Mouse (Mus musculus) forebrain, embryonic 16.5 days (tissue): Measurements from ENCODE around the gene Ephx1. TPM values are rescaled to one million over a fixed set of nuclear protein-coding genes. Genes with fewer than 3 reads are reported as not detected.
A peak's percentile ranks its signal among the peaks of the same experiment; 100 is the strongest.
"Not testable (repeated sequence)": the region's sequence is repeated elsewhere in the genome, so short reads cannot be mapped to it uniquely, and the experiment has no call there.

Source experiments
- ATAC-seq: fragments of 200-750 bp; cut with Nextera tagmentation; 2 replicates; pipeline ENCODE4 v1.8.0; 2017; ENCODE audit warnings: mild to moderate bottlenecking, moderate library complexity
- H3K27ac ChIP-seq: fragments of 300-500 bp; sonication (generic); 2 replicates; pipeline ENCODE4 v1.5.1; 2014; ENCODE audit warnings: low read length, control low read depth
- H3K27me3 ChIP-seq: fragments of 300-500 bp; sonication (generic); replicated peaks from 2 replicates; pipeline ENCODE4 v1.6.1; 2014; ENCODE audit warnings: low read length; ENCODE audit not compliant: control insufficient read depth, insufficient read depth
- H3K36me3 ChIP-seq: fragments of 300-500 bp; sonication (generic); 2 replicates; pipeline ENCODE4 v1.6.1; 2014; ENCODE audit not compliant: control insufficient read depth, insufficient read depth
- H3K4me1 ChIP-seq: fragments of 300-500 bp; sonication (generic); replicated peaks from 2 replicates; pipeline ENCODE4 v1.6.1; 2014; ENCODE audit warnings: low read length; ENCODE audit not compliant: control insufficient read depth, insufficient read depth
- H3K4me2 ChIP-seq: fragments of 300-500 bp; sonication (generic); 2 replicates; pipeline ENCODE4 v1.6.1; 2014; ENCODE audit warnings: mild to moderate bottlenecking, low read length, control low read depth
- H3K4me3 ChIP-seq: fragments of 300-500 bp; sonication (generic); replicated peaks from 2 replicates; pipeline ENCODE4 v1.5.1; 2014; ENCODE audit warnings: mild to moderate bottlenecking, low read length, control low read depth
- H3K9ac ChIP-seq: fragments of 300-500 bp; sonication (generic); replicated peaks from 2 replicates; pipeline ENCODE4 v1.6.1; 2014; ENCODE audit warnings: low read depth, low read length, control low read depth
- H3K9me3 ChIP-seq: fragments of 300-500 bp; sonication (generic); 2 replicates; pipeline ENCODE4 v1.6.1; 2016; ENCODE audit warnings: low read length; ENCODE audit not compliant: control insufficient read depth
- WGBS: fragments of 180-500 bp; shearing (Covaris S2); extraction: QIAGEN DNeasy Blood & Tissue Kit; methylation state at CpG from one replicate; pipeline ENCODE4 v1.1.7; 2014; 5-methylcytosine and 5-hydroxymethylcytosine counted together
- polyA plus RNA-seq: library from polyadenylated mRNA; unstranded; fragments of >200 nt; fragmentation: Nextera tagmentation; extraction: Ambion mirVana; gene quantifications from 2 replicates; pipeline ENCODE4 v1.2.1, GENCODE M21; 2015

Ephx1 gene
- polyA plus RNA-seq, 1 experiment from 2014 or later = 6.6 TPM

GRCm38 (mm10) chr1:180986701-180987100 is 34.0 kb downstream of the Ephx1 start:
- Histone ChIP-seq H3K27ac (no peak overlapping the region), H3K4me2 (no peak overlapping the region), H3K4me1 (no peaks in the 10 kb centered on the region), H3K9me3 (no peaks in the 10 kb centered on the region), H3K36me3 (no peaks in the 10 kb centered on the region), H3K9ac (no peak overlapping the region), H3K4me3 (no peak overlapping the region), H3K27me3 (no peaks in the 10 kb centered on the region; the same call in 1 of the 2 replicates)
- no peak for ATAC-seq
- 93% methylated on average over 8 of the region's 8 CpGs for WGBS

GRCm38 (mm10) chr1:180981298-180982046 is 39.2 kb downstream of the Ephx1 start:
- not testable (repeated sequence) for H3K4me1 ChIP-seq, H3K36me3 ChIP-seq, H3K27me3 ChIP-seq, ATAC-seq, H3K9me3 ChIP-seq, H3K9ac ChIP-seq, H3K4me3 ChIP-seq, H3K4me2 ChIP-seq, H3K27ac ChIP-seq
- WGBS = 81% methylated on average over 7 of the region's 7 CpGs

GRCm38 (mm10) chr1:180980464-180980863 is 40.2 kb downstream of the Ephx1 start:
- 74% methylated on average over 2 of the region's 2 CpGs for WGBS
- Histone ChIP-seq H3K9ac (no peak overlapping the region), H3K4me3 (no peak overlapping the region), H3K36me3 (no peaks in the 10 kb centered on the region), H3K27ac (no peak overlapping the region), H3K4me1 (no peaks in the 10 kb centered on the region), H3K9me3 (no peaks in the 10 kb centered on the region), H3K4me2 (no peak overlapping the region), H3K27me3 (no peaks in the 10 kb centered on the region)
- ATAC-seq = no peak

- WGBS = 79% methylated on average over 23 of the region's 24 CpGs
- Histone ChIP-seq H3K4me1 (no peaks in the 10 kb centered on the region), H3K4me2 (no peak overlapping the region), H3K27me3 (no peaks in the 10 kb centered on the region), H3K9me3 (no peaks in the 10 kb centered on the region), H3K27ac (no peak overlapping the region), H3K36me3 (no peaks in the 10 kb centered on the region), H3K9ac (no peak overlapping the region), H3K4me3 (no peak overlapping the region)
- no peak for ATAC-seq
Measured at GRCm38 (mm10) chr1:180979484-180980251, 41.0 kb downstream of the Ephx1 start.

GRCm38 (mm10) chr1:180976110-180976679 is 44.5 kb downstream of the Ephx1 start:
- WGBS = 70% methylated on average over 4 of the region's 4 CpGs
- Histone ChIP-seq H3K9me3 (no peaks in the 10 kb centered on the region), H3K4me1 (no peaks in the 10 kb centered on the region), H3K9ac (no peak overlapping the region), H3K4me3 (no peak overlapping the region), H3K27ac (no peak overlapping the region), H3K27me3 (no peaks in the 10 kb centered on the region), H3K36me3 (no peaks in the 10 kb centered on the region), H3K4me2 (no peak overlapping the region)
- no peak for ATAC-seq

GRCm38 (mm10) chr1:180974126-180974746 is 46.5 kb downstream of the Ephx1 start:
- Histone ChIP-seq H3K4me3 (no peak overlapping the region), H3K9me3 (no peaks in the 10 kb centered on the region), H3K27me3 (no peaks in the 10 kb centered on the region), H3K36me3 (no peaks in the 10 kb centered on the region), H3K27ac (no peak overlapping the region), H3K9ac (no peak overlapping the region), H3K4me1 (no peaks in the 10 kb centered on the region), H3K4me2 (no peak overlapping the region)
- WGBS = 56% methylated on average over 14 of the region's 14 CpGs
- ATAC-seq = peak; percentile 71; the same call in 1 of the 2 replicates

- no peaks in the 10 kb centered on the region for H3K27me3 ChIP-seq
- 73% methylated on average over 9 of the region's 11 CpGs for WGBS
- no peak overlapping the region for H3K4me3 ChIP-seq
- H3K9me3 ChIP-seq = no peaks in the 10 kb centered on the region
- H3K4me2 ChIP-seq = no peak overlapping the region
- no peak overlapping the region for H3K27ac ChIP-seq
- H3K4me1 ChIP-seq = no peaks in the 10 kb centered on the region
- no peak overlapping the region for H3K9ac ChIP-seq
- ATAC-seq = no peak
- no peaks in the 10 kb centered on the region for H3K36me3 ChIP-seq
Measured at GRCm38 (mm10) chr1:180972941-180973340, 47.8 kb downstream of the Ephx1 start.

GRCm38 (mm10) chr1:180967261-180967660 is 53.4 kb downstream of the Ephx1 start:
- Histone ChIP-seq H3K4me1 (no peaks in the 10 kb centered on the region), H3K36me3 (no peaks in the 10 kb centered on the region), H3K4me2 (no peak overlapping the region), H3K4me3 (no peak overlapping the region), H3K27ac (no peak overlapping the region), H3K9ac (no peak overlapping the region), H3K27me3 (no peaks in the 10 kb centered on the region), H3K9me3 (no peaks in the 10 kb centered on the region)
- ATAC-seq = no peak
- WGBS = 90% methylated on average over 7 of the region's 7 CpGs

- H3K4me2 ChIP-seq = no peak overlapping the region
- H3K27me3 ChIP-seq = no peaks in the 10 kb centered on the region
- H3K9ac ChIP-seq = no peak overlapping the region
- no peaks in the 10 kb centered on the region for H3K4me1 ChIP-seq
- no peaks in the 10 kb centered on the region for H3K36me3 ChIP-seq
- H3K9me3 ChIP-seq = no peaks in the 10 kb centered on the region
- no peak overlapping the region for H3K27ac ChIP-seq
- ATAC-seq = no peak
- no peak overlapping the region for H3K4me3 ChIP-seq
- WGBS = 75% methylated on average over 3 of the region's 3 CpGs
Measured at GRCm38 (mm10) chr1:180966542-180966941, 54.2 kb downstream of the Ephx1 start.
